Comparison of ENCODE assay signal across 8 mouse cellular contexts in the genomic region with DNA sequence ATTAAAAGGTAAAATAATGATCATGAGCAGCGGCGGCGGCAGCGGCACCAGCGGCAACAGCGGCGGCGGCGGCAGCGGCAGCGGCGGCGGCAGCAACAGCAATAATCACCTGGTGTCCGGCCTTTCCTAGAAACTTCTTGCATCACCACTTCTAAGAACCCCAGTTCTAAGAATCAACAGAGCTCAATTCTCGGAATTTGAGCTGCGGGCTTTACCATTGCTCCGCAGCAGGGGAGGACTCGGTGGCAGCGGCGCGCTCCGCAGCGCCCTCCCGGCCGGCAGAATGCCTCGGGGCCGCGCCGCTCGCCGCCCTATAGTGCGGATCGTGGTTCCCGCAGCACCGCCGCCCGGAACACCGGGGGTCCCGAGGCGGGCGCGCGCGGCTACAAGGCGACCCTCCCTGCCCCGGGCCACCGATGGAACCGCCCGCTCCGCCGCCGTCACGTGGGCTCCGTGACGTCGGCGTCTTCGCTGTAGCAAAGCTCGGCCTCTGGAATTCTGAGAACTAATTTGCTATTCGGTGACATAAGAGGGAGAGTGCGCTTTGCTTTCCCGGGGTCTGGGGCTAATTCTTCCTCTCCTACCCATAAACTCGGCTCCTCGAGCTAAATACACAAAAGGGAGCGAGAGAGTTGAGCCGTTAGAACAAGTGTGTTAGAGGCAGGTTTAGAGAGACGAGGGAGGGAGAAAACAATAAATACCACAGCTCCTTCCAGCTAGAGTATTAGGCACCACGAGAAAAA. TPM values are rescaled to one million over a fixed set of nuclear protein-coding genes. Genes with fewer than 3 reads are reported as not detected.
DNase-seq lines count a peak whose midpoint lies in the region; ATAC-seq and TF ChIP-seq lines count a peak whose summit lies in the region.

Gene Gm37419 (plus strand): TSS at position 17 of the 743 bp plus-strand sequence.
Gene Bcl6 (minus strand): TSS at position 387 of the 743 bp plus-strand sequence.

- peak within 1 kb of the TSS; percentile 88 for H3K4me2 ChIP-seq in forebrain, embryonic 14.5 days (ENCODE audit: low read length)
- H3K4me2 ChIP-seq in liver, postnatal 0 days (ENCODE audit: low read depth, low read length): peak within 1 kb of the TSS; percentile 80
- H3K4me2 ChIP-seq in neural tube, embryonic 13.5 days: peak within 1 kb of the TSS; percentile 86

- intact Hi-C loops in heart, postnatal 25 days (cut with DNase I): loop anchor here (5.0 kb wide), 2 partner anchors 504 to 904 kb away; no protein-coding TSS in a partner anchor

- peak; percentile 85 to 91 for DNase-seq in CD8-positive naive resting alpha-beta T cell, adult 2 months (ENCODE audit: low read depth in 2 of 2, low spot score in 2 of 2)
- DNase-seq in forebrain, embryonic 14.5 days (ENCODE audit: low spot score): peak; percentile 96
- DNase-seq in heart, postnatal 25 days (ENCODE audit: low spot score): peak; percentile 77
- DNase-seq in layer of hippocampus, adult 11-12 months (ENCODE audit: low spot score): peak; percentile 88
- DNase-seq in liver, postnatal 0 days: peak; percentile 88
- DNase-seq in telencephalon, adult 2 months (ENCODE audit: low read depth, low spot score): peak; percentile 84

- peak within 1 kb of the TSS; percentile 72 for H3K4me3 ChIP-seq in forebrain, embryonic 14.5 days (ENCODE audit: low read depth, low read length)
- H3K4me3 ChIP-seq in liver, postnatal 0 days (ENCODE audit: low read depth, low read length): peak within 1 kb of the TSS; percentile 78
- H3K4me3 ChIP-seq in neural tube, embryonic 13.5 days: peak within 1 kb of the TSS; percentile 58

- TF ChIP-seq CTCF in liver, postnatal 0 days (IDR thresholded peaks at IDR 0.05; ENCODE audit: low read depth): no peak

- H3K27me3 ChIP-seq in forebrain, embryonic 14.5 days (replicated peaks; ENCODE audit: control insufficient read depth, insufficient read depth, low read length): no peaks in the 10 kb centered on the region
- no peaks in the 10 kb centered on the region for H3K27me3 ChIP-seq in liver, postnatal 0 days (ENCODE audit: insufficient read depth, low read length)
- H3K27me3 ChIP-seq in neural tube, embryonic 13.5 days: peaks cover 28% of the 10 kb centered on the region

- H3K9ac ChIP-seq in forebrain, embryonic 14.5 days (ENCODE audit: low read length): peak within 1 kb of the TSS; percentile 88
- peak within 1 kb of the TSS; percentile 98 for H3K9ac ChIP-seq in liver, postnatal 0 days (replicated peaks)
- H3K9ac ChIP-seq in neural tube, embryonic 13.5 days: peak within 1 kb of the TSS; percentile 83

- WGBS in forebrain, embryonic 14.5 days: under 1% methylated on average over 61 of the region's 68 CpGs
- WGBS in liver, postnatal 0 days (ENCODE audit: insufficient replicate concordance): under 1% methylated on average over 68 of the region's 68 CpGs
- WGBS in neural tube, embryonic 13.5 days: under 1% methylated on average over 68 of the region's 68 CpGs

- peak within 1 kb of the TSS; percentile 98 for H3K27ac ChIP-seq in forebrain, embryonic 14.5 days (ENCODE audit: low read depth, low read length)
- H3K27ac ChIP-seq in liver, postnatal 0 days (ENCODE audit: low read depth): peak within 1 kb of the TSS; percentile 100
- H3K27ac ChIP-seq in neural tube, embryonic 13.5 days (replicated peaks): peak within 1 kb of the TSS; percentile 99

- no peaks in the 10 kb centered on the region for H3K36me3 ChIP-seq in forebrain, embryonic 14.5 days (ENCODE audit: control insufficient read depth, insufficient read depth, low read length)
- no peaks in the 10 kb centered on the region for H3K36me3 ChIP-seq in liver, postnatal 0 days (replicated peaks; ENCODE audit: insufficient read depth, low read length)
- H3K36me3 ChIP-seq in neural tube, embryonic 13.5 days: no peaks in the 10 kb centered on the region

- peak; percentile 86 for TF ChIP-seq EP300 in liver, postnatal 0 days (IDR thresholded peaks at IDR 0.05; ENCODE audit: low read depth)

- ATAC-seq in cerebellum, adult (ENCODE audit: insufficient number of reproducible peaks, low FRiP score, low TSS enrichment): peak; percentile 67
- peak; percentile 88 for ATAC-seq in forebrain, embryonic 14.5 days
- peak; percentile 69 for ATAC-seq in liver, postnatal 0 days
- ATAC-seq in neural tube, embryonic 13.5 days (ENCODE audit: low read depth): peak; percentile 82

- peaks cover 22% of the 10 kb centered on the region for H3K4me1 ChIP-seq in forebrain, embryonic 14.5 days (ENCODE audit: control insufficient read depth, insufficient read depth, low read length)
- peaks cover 13% of the 10 kb centered on the region for H3K4me1 ChIP-seq in liver, postnatal 0 days (ENCODE audit: insufficient read depth)
- H3K4me1 ChIP-seq in neural tube, embryonic 13.5 days (replicated peaks): peaks cover 49% of the 10 kb centered on the region

- no peaks in the 10 kb centered on the region for H3K9me3 ChIP-seq in forebrain, embryonic 14.5 days (replicated peaks; ENCODE audit: control insufficient read depth, low read length)
- no peaks in the 10 kb centered on the region for H3K9me3 ChIP-seq in liver, postnatal 0 days (ENCODE audit: low read length)
- no peaks in the 10 kb centered on the region for H3K9me3 ChIP-seq in neural tube, embryonic 13.5 days

RNA-seq across cellular contexts. Expression of gene Gm37419, which starts in this region (rescaled TPM):
- polyA plus RNA-seq in forebrain, embryonic 14.5 days (2014; fragmentation: Nextera tagmentation; extraction: Ambion mirVana): not detected in 2 replicates
- not detected for total RNA-seq in heart, postnatal 25 days (2021)
- polyA plus RNA-seq in liver, postnatal 0 days (2015; fragmentation: Nextera tagmentation; extraction: Ambion mirVana): not detected in 2 replicates
- not detected in 2 replicates for polyA plus RNA-seq in neural tube, embryonic 13.5 days (2015; fragmentation: Nextera tagmentation; extraction: Ambion mirVana)

RNA-seq across cellular contexts. Expression of gene Bcl6, which starts in this region (rescaled TPM):
- 1.3 and 1.7 TPM in 2 replicates for polyA plus RNA-seq in forebrain, embryonic 14.5 days (2014; fragmentation: Nextera tagmentation; extraction: Ambion mirVana)
- 10 to 100 TPM; 12.0 to 17.6 TPM for total RNA-seq in heart, postnatal 25 days (2021)
- 0.46 and 0.69 TPM in 2 replicates for polyA plus RNA-seq in liver, postnatal 0 days (2015; fragmentation: Nextera tagmentation; extraction: Ambion mirVana)
- 0.37 and 0.53 TPM in 2 replicates for polyA plus RNA-seq in neural tube, embryonic 13.5 days (2015; fragmentation: Nextera tagmentation; extraction: Ambion mirVana)

Comparison
In these comparisons a context has a peak if more than half of its experiments do, and no peak if none do; other contexts are left out.
1. Peak in every context shown above with its lines: DNase-seq, ATAC-seq, H3K4me3 ChIP-seq and H3K27ac ChIP-seq.
2. Peak in DNase-seq, ATAC-seq, H3K4me3 ChIP-seq, H3K27ac ChIP-seq, H3K9ac ChIP-seq and H3K4me2 ChIP-seq in liver, postnatal 0 days; RNA of the genes that start here not detected or under 1 TPM.
3. Peak in ATAC-seq, H3K4me3 ChIP-seq, H3K27ac ChIP-seq, H3K9ac ChIP-seq and H3K4me2 ChIP-seq in neural tube, embryonic 13.5 days; RNA of the genes that start here not detected or under 1 TPM.